Mouse (Mus musculus) small intestine, adult 2 months (tissue): ENCODE measurements around the gene Incenp. TPM values are rescaled to one million over a fixed set of nuclear protein-coding genes. Genes with fewer than 3 reads are reported as not detected.

ENCODE experiments used
- H3K27ac ChIP-seq: fragments of 200-500 bp; 2 replicates; pipeline ENCODE4 v1.5.1; 2012; ENCODE audit warnings: low read depth, low read length, control low read depth, inconsistent platforms; ENCODE audit not compliant: insufficient read depth
- H3K27me3 ChIP-seq: fragments of 200-500 bp; 2 replicates; pipeline ENCODE4 v1.6.1; 2012; ENCODE audit warnings: mild to moderate bottlenecking, moderate library complexity, low read length, inconsistent platforms; ENCODE audit not compliant: control insufficient read depth, insufficient read depth
- H3K36me3 ChIP-seq: fragments of 200-500 bp; 2 replicates; pipeline ENCODE4 v1.6.1; 2012; ENCODE audit warnings: mild to moderate bottlenecking, low read length, control low read depth, inconsistent platforms; ENCODE audit not compliant: control insufficient read depth, insufficient read depth
- H3K4me1 ChIP-seq: fragments of 200-500 bp; 2 replicates; pipeline ENCODE4 v1.6.1; 2012; ENCODE audit warnings: low read length, inconsistent platforms, mixed read lengths; ENCODE audit not compliant: control insufficient read depth, insufficient read depth, insufficient read length
- H3K4me3 ChIP-seq: fragments of 200-500 bp; 2 replicates; pipeline ENCODE4 v1.5.1; 2012; ENCODE audit warnings: low read depth, mild to moderate bottlenecking, control low read depth, inconsistent platforms, low read length, moderate library complexity
- CTCF ChIP-seq: fragments of 200-500 bp; IDR thresholded peaks from 2 replicates; pipeline ENCODE4 v1.5.1; 2012; ENCODE audit warnings: low read depth, mild to moderate bottlenecking, control low read depth, inconsistent platforms, low read length, moderate library complexity, mixed read lengths; ENCODE audit not compliant: insufficient replicate concordance, insufficient read length; ENCODE audit errors: extremely low read depth
- POLR2A ChIP-seq: fragments of 200-500 bp; IDR thresholded peaks from 2 replicates; pipeline ENCODE4 v1.6.1; 2012; ENCODE audit warnings: low read depth, mild to moderate bottlenecking, control low read depth, inconsistent platforms, low read length, moderate library complexity
- WGBS: fragments of 180-500 bp; shearing (Covaris S2); methylation state at CpG from one replicate; pipeline ENCODE4 v1.1.7; 2018; 5-methylcytosine and 5-hydroxymethylcytosine counted together
- polyA plus RNA-seq: library from polyadenylated mRNA; depleted of rRNA; stranded (reverse); fragments of >200 nt; gene quantifications from 2 replicates; pipeline ENCODE4 v1.2.3, GENCODE M21; 2012; rRNA removed

Gene Incenp
- 7.7 and 20.4 TPM in 2 replicates for polyA plus RNA-seq

DNA sequence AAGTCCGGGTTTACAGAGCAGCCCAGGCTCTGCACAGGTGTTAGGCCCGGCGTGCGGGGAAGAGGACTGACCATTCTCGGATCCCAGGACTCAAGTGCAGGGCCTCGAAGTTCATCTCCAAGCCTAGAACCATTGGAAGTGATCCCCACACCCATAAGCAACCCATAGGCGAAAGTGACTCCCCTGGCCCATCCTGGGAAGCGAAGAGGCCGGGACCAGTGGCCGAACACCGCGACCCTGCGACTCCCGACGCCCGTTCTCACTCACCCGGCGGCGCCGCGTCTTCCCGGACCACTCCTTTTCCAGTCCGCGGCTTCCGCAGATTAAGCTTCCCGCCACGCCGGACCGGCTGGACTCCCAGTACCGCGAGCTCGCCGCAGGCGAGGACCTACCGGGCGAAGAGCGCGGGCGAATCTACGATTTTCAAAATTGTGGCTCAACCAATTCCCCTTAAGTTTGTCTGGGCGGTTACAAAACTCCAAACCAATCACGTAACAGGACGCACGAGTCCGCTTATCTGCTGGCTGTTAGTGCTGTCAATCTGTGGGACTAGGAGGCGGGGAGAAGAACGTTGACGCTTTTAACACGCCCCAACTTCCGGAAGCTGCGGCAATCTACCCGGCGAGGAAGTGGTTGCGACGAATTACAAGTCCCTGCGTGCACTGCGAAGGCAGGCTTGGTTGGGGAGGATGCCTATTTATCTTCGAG, at the start of gene Incenp:
Gene Incenp (minus strand): TSS at position 480 of the 708 bp plus-strand sequence.
- WGBS, result under 1% methylated on average over 58 of the region's 58 CpGs
- Histone ChIP-seq H3K27me3 (no peaks in the 10 kb centered on the region), H3K4me3 (peak within 1 kb of the TSS; percentile 82), H3K4me1 (peaks cover 11% of the 10 kb centered on the region; the same call in 1 of the 2 replicates), H3K27ac (peak within 1 kb of the TSS; percentile 94), H3K36me3 (no peaks in the 10 kb centered on the region)
- TF ChIP-seq CTCF, result no peak
- peak; percentile 95 for TF ChIP-seq POLR2A

DNA sequence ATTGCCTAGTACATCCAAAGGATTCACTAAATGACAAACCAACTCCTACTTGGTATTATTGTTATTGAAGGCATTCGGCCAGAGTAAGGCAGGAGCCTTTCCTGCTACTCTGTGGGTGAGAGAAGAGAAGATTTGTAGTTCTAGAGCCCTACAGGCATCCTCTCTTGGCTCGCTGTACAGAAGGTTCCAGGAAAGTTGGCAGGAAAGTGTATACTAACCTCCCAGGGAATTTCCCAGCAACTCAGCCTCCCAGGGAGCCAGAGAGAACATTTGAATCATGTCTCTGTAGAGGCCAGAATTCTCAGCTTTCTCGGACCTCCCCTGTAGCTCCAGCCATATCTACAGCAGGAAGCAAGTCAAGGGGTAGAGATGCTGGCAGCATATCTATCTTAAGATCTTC, 47.6 kb upstream of the Incenp start:
- H3K4me1 ChIP-seq, result peaks cover 9% of the 10 kb centered on the region; the same call in 1 of the 2 replicates
- peak overlapping the region; percentile 14; the same call in 1 of the 2 replicates for H3K27ac ChIP-seq
- no peak overlapping the region for H3K4me3 ChIP-seq
- WGBS, result 75% methylated on average over 3 of the region's 3 CpGs
- no peaks in the 10 kb centered on the region for H3K27me3 ChIP-seq
- no peaks in the 10 kb centered on the region for H3K36me3 ChIP-seq
- TF ChIP-seq CTCF, result no peak

GRCm38 (mm10) chr19:9945800-9946564, 46.6 kb upstream of the Incenp start:
- Histone ChIP-seq H3K27me3 (no peaks in the 10 kb centered on the region), H3K4me1 (peaks cover 12% of the 10 kb centered on the region; the same call in 1 of the 2 replicates), H3K27ac (0 out of 2 replicates have a peak overlapping the region, but pooled peaks have one; percentile 0), H3K4me3 (no peak overlapping the region), H3K36me3 (no peaks in the 10 kb centered on the region)
- WGBS, result 89% methylated on average over 8 of the region's 8 CpGs
- no peak for TF ChIP-seq POLR2A
- no peak for TF ChIP-seq CTCF

DNA sequence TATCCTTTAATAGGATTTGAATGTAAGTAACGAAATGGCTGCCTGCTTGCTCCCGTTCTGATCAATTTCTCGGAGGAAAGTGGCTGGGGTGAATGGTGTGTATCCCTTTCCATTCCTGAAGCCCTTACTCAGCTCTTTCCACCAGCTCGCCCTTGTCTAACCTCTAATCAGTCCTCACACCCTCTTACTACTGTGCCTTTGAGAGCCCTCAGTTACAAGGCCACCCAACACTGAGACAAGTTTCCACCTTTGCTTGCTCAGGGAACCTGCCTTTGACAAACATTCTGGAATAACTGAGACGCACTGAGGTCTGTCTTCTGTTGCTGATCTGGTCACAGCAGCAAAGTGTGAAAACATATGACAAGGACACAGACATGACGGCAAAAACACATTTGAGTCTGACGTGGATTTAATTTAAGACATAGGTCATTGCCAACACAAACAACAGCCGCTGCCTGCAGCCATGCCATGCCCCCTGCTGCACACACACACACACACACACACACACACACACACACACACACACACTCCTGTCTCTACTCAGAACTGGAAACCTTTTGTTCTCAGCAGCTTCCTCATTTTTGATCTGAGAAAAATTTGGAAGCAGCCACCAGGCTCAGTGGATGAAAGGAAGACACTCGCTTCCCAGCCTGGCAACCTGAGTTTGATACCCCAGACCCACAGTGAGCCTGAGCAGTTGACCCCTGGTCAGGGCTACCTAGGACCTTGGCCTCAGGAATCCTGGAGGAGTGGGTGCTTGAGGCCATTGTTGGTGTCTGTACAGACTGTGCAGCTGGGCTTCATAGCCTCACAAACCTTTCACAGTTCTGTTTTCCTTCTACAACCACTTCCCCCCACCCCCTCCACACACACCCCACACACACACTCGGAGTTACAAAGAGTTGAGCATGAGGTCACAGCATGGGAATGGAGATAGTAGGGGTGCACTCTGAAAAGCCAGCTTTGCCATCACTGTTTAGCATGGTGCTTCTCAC, 43.5 kb upstream of the Incenp start:
- Histone ChIP-seq H3K4me1 (peaks cover 19% of the 10 kb centered on the region), H3K27ac (peak overlapping the region; percentile 60; the same call in 1 of the 2 replicates), H3K36me3 (no peaks in the 10 kb centered on the region), H3K27me3 (no peaks in the 10 kb centered on the region), H3K4me3 (no peak overlapping the region)
- TF ChIP-seq CTCF (no peak), POLR2A (no peak)
- 57% methylated on average over 10 of the region's 10 CpGs for WGBS

DNA sequence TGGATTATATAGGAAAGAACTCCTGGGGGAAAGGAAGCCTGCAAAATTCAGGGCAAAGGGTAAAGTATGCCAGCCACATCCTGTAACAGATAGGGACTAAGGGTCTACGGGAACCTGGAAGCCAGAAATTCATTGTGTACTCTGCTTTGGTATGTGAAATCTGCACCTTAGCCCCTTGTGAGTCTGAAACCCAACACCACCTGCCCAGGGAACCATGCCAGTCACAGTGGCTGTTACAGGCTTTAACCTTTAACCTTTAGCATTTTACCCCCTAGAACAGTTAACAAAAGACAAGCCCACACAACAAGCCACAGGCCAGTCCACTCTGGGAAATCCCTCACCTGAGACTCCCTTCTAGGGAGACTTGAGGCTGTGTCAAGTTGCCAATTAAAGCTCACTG, 42.5 kb upstream of the Incenp start:
- WGBS, result 19% methylated on average over 1 of the region's 1 CpGs
- H3K27me3 ChIP-seq, result no peaks in the 10 kb centered on the region
- H3K4me1 ChIP-seq, result peaks cover 20% of the 10 kb centered on the region
- no peak overlapping the region for H3K27ac ChIP-seq
- H3K36me3 ChIP-seq, result no peaks in the 10 kb centered on the region
- TF ChIP-seq POLR2A, result no peak
- no peak for TF ChIP-seq CTCF
- H3K4me3 ChIP-seq, result no peak overlapping the region

DNA sequence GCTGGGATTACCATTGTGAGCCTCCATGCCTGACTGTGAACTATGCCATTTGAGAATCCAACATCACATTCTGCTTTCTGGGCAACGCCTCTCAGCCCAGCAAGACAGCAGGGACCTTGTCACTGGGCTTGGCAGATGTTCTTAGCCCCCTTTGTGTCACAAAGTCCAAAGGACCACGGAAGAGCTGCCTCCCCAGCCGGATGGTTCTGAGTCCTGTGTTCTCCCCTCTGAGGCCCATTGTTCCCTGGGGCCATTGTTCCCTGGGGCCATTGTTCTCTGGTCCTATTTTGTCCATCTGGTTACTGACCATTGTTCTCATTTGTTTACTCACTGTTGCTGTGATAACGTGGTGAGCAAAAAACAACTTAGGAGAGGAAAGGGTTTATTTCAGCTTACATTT, 41.6 kb upstream of the Incenp start:
- H3K27me3 ChIP-seq, result no peaks in the 10 kb centered on the region
- peaks cover 20% of the 10 kb centered on the region for H3K4me1 ChIP-seq
- no peaks in the 10 kb centered on the region for H3K36me3 ChIP-seq
- TF ChIP-seq POLR2A (no peak), CTCF (no peak)
- H3K4me3 ChIP-seq, result no peak overlapping the region
- H3K27ac ChIP-seq, result no peak overlapping the region
- WGBS, result 41% methylated on average over 4 of the region's 4 CpGs
